Mouse (Mus musculus): Measurements from ENCODE around the gene Gm47969.
"Not testable (repeated sequence)": the region's sequence is repeated elsewhere in the genome, so short reads cannot be mapped to it uniquely, and the experiment has no call there.

Gene Gm47969

DNA sequence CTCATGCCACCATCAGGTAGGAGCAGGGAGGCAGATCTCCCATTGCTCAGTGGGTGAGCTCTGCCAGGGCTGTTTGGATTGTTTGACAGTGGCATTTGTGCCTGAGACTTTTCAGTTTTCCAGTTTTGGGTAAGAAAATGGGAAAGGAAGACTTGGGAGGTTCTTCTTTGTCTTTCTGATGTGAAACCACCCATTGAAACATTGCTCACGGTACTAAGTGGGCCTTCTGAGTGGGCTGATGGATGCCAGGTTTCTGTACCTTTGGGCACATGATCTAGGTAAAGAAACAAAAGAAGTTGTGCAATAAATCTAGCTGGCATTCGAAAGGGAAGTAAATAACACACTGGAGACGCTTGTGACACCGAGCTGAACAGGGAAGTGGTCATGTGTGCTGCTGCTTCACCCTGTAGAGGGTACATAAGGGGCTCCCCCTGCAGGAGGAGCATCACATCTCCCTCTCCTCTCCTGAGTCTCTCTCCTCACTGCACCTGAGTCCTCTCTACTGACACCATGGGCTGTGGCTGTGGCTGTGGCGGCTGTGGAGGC lies at the start of gene Gm47969:
Gm47969 (plus strand) TSS at position 51 of the 546 bp plus-strand sequence.
- no peak for DNase-seq (ENCODE audit: low spot score in 2 of 2)

DNA sequence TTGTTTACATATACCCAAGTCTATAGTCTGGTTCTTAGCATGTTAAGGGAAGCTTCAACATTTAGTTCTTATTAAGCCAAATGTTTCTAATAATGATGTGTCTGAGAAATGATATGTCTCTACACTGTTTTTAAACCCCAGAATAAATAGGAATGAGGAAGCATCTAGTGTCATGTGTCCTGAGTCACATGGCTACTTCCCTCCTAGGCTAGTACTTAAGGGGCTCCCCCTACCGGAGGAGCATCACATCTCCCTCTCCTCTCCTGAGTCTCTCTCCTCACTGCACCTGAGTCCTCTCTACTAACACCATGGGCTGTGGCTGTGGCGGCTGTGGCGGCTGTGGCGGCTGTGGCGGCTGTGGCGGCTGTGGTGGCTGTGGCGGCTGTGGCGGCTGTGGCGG lies 44.4 kb upstream of the Gm47969 start, which contains the start of gene Gm47959:
Gm47959 (plus strand) TSS at position 243 of the 400 bp plus-strand sequence.
- DNase-seq (ENCODE audit: low spot score in 2 of 2) = not testable (repeated sequence)

DNA sequence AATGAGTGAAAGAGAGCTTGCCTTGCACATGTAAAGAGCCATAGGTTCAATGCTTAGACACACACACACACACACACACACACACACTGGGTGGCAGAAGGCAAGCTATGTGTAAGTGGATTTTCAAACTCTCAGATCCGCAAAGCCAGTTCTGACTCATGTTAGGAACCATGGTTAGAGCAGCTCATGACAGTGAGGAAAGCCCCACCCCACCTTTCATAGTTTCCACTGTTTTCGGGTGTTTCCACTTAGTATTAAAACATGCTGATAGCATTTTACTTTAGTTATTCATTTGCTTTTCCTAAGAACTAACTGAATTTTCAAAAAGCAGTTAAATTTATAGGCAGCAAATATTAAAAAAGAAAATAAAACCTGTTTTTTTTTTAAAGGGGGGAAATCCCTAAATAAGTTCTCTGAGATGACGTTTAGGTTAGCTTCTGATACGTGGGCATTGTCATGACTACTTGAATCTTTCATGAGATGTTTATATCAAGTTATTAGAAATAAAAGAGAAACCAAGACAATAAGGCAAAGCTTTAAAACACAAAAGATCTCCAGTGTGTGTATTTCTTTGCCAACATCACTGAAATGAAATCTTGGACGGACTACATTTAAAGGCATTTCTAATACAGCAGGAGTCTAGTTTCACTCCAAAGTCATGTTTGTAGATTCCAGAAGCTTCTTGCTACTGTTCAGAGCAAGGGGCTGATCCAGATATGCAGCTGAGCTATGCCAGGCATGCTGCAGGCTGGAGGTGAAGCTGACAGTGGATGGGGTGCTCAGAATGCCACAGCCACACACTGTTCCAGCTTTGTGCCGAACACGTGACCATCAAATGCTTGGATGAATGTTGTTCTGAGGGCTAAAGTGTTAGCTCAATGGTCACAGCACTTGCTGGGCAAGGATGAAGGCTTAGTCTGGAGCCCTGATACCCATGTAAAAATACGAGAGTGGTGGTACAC lies 38.2 kb upstream of the Gm47969 start:
- no peak for DNase-seq (ENCODE audit: low spot score in 2 of 2)

DNA sequence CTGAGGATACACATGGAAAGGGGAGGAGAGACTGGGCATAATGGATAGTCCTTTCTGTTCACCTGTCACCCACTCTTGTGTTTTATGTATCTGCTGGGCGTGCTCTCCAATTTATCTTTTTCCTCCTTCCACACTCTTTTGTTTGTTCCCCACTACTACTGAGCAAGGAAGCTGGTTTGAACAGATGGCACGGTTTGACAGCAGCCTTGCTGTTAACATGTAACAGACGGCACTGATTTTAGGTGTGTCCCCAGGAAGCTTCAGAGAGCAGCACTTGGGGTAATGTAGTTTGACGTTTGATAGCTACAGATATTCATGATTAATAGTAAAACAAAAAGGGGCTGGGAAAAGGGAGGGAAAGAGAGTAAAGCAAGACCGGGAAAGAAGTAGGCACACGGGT lies 37.3 kb upstream of the Gm47969 start:
- DNase-seq (ENCODE audit: low spot score in 2 of 2) = no peak

DNA sequence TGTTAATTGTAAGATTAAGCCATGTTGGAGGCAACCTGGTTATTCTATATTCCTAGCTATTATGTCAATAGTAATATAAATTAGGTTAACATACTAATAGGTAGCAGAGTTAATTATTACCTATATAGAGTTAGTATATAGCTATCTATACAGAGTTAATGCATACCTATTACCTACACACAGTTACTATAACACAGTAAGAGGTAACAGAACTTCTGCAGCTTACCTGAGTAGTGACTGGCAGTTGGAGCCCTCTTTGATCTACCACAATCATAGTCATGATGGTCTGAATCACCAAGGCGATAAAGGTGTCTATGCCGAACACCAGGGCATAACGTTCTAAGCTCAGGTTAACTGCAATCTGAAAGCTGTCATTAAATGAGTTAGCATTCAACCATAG lies 30.3 kb upstream of the Gm47969 start:
- no peak for DNase-seq (ENCODE audit: low spot score in 2 of 2)

DNA sequence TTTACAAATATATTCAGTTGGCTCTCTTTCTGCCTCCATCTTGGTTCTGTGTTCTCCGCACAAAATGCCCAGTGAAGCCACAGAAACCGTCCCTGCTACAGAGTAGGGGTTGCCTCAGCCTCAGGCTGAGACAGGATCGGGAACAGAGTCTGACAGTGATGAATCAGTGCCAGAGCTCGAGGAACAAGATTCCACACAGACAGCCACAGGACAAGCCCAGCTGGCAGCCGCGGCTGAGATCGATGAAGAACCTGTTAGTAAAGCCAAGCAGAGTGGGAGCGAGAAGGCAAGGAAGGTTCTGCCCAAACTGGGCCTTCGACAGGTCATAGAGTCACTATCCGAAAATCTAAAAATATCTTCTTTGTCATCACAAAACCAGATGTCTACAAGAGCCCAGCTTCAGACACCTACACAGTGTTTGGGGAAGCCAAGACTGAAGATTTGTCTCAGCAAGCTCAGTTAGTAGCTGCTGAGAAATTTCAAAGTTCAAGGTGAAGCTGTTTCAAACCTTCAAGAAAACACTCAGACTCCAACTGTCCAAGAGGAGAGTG lies 29.3 kb upstream of the Gm47969 start:
- DNase-seq (ENCODE audit: low spot score in 2 of 2) = no peak

DNA sequence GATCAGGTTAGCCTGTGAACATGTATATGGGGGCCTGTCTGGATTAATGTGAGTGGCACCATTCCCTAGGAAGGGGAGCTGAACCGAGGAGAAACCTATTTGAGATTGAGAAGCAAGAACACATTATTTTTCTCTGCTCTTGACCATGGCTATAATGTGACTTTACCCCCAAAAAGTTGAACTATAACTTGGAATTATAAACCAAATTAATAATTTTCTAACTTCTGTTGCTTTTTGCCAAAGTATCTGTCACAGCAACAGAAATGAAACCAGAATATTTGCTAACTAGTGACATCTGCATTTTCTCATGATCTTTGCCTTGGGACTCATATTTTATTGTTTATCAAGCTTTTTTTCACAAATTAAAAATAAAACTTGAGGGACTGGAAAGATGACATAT lies 28.2 kb upstream of the Gm47969 start:
- no peak for DNase-seq (ENCODE audit: low spot score in 2 of 2)

DNA sequence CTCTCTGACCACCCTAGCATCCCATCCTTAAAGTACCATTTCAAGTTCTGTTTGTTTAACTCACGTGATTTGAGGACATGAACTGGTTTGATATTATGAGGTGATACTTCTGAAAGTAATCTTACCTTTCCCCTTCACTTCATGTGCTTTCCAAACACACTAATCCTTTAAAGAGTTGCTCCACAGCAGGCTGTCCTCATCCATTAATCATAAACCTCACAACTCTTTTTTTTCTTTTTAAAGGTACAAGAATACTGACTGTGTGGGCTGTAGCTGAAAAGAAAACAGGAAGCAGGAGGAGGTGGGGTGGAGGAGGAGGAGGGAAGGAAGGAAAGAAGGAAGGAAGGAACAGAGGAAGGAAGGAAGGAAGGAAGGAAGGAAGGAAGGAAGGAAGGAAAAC lies 12.8 kb upstream of the Gm47969 start:
- no peak for DNase-seq (ENCODE audit: low spot score in 2 of 2)

DNA sequence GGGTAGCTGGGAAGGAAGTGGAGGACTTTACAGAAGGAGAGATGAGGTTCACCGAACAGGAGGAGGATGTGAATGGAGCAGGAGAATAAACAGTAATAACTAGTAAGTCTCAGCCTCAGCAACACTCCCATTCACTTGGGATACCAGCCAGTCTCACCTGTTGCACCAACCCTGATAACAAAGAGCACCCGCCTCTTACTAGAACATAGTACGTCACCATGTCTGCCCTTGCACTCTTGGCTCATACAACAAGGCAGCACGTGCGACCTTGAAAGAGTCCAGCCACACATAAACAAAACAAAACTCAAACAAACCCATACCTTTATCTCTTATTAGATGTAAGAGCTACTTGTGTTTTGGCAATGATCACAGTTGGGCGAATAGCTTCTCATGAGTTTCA lies 12.2 kb upstream of the Gm47969 start:
- no peak for DNase-seq (ENCODE audit: low spot score in 2 of 2)

DNA sequence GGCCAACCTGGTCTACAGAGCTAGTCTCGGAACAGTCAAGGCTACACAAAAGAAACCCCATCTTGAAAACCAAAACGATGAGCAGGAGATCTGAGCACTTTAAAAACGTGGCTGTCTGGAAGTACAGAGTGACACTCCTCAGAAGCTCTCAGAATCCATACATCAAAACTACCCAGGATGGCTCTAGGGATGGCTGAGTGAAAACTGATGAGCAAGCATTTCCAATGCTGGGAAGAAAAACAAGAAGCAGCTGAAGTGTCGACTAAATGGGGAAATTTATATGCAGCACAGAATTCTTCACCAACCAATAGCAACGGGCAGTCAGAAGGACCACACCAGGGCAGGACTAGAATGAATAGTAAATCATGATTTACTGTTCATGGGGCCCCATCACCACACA lies 10.2 kb upstream of the Gm47969 start:
- DNase-seq (ENCODE audit: low spot score in 2 of 2) = no peak

DNA sequence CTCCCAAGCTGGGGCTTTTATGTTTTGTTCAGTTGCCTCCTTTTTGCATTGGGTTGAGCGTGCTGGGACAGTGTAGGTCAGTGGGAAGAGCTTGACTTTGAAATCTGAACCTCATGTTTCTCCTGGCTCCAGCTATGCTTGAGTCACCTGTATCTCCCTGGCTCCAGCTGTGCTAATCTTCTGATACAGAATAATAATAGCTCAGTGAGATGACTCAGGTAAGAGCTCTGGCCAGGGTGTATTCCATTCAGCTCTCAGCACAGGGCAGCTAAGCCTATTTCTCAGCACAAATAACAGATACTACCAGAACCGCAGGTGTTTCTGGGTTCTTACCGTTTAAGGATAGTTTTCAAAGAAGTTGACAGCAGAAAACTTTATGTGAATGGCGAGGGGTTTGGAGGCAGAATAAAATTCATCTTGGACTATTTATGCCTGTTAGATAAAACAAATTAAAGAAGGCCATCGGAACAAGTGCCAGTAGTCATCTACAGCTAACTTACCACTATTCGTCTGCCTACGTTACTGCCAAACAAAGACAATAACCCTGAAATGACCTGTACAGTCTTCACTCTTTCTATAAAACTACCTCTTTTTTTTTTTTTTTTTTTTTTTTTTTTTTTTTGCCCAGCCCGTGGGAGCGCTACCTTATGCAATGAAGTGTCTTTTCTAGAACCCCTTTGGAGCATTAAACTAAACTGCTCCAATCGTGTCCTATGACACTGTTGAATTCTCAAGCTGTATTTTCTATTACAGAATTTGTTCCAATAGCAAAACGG lies 7.7 kb upstream of the Gm47969 start:
- no peak for DNase-seq (ENCODE audit: low spot score in 2 of 2)

DNA sequence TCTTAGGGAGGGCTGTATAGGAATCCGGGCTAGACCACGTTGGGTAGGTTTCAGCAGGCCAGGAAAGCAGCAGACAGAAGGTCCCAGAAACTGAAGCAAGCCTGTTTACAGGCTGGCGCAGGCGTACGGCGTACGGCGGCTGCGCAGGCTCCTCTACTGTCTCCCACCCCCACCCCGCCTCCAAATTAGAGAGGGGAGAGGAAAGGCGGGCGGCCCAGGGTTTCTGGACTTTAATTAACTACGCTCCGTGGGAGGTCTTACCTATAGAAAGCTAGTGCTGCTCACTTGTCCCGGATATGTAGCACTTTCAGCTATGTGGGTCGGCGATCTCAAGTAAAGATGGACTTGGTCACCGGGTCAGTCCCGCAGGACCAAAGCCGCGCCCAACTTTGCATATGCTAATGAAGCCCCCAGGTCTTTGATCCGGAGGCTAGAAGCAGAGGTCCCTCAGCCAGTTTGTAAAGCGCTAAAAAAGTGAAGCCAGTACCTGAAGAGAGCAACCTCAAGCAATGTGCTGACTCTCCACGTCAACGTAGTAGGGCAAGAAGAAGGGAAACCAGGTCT lies 6.5 kb upstream of the Gm47969 start, which contains the start of gene Slc19a3:
Slc19a3 (minus strand) TSS at position 340 of the 564 bp plus-strand sequence.
- DNase-seq (ENCODE audit: low spot score in 2 of 2) = no peak

DNA sequence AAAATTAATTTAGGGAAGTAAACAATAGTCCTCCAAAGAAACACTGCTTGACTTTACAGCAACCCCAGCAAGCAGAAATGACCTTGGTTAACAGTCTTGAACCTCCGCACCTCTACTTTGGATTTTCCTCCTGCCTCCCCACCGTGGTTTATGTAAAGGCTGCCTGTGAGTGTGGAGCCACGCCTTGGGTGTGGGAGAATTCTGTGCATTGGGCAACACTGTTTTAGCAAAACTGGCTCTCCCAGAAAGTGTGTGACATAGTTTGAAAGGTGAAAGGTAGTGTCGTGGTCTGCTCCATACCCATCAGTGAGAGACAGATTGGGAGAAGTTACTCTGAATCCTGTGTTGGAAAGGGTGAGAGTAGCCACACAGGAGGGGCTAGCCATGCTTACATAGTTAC lies 5.7 kb upstream of the Gm47969 start:
- DNase-seq (ENCODE audit: low spot score in 2 of 2) = no peak

DNA sequence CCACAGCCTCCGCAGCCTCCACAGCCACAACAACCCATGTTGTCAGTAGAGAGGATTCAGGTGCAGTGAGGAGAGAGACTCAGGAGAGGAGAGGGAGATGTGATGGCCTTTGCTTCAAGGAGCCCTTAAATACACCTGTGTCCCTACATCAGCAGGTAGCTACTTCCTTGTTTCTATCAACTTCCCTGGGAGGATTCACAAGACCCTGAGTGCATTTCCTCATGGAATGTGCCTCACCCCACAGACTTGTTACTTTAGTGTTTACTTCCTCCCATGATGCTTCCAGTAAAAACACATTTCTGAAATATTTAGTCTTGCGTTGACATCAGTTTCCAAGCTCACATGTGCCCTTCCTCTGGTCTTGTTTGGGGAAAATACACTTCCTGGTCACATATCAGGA lies 2.4 kb upstream of the Gm47969 start, which contains the start of gene Krtap28-10:
Krtap28-10 (minus strand) TSS at position 101 of the 400 bp plus-strand sequence.
- DNase-seq (ENCODE audit: low spot score in 2 of 2) = no peak

DNA sequence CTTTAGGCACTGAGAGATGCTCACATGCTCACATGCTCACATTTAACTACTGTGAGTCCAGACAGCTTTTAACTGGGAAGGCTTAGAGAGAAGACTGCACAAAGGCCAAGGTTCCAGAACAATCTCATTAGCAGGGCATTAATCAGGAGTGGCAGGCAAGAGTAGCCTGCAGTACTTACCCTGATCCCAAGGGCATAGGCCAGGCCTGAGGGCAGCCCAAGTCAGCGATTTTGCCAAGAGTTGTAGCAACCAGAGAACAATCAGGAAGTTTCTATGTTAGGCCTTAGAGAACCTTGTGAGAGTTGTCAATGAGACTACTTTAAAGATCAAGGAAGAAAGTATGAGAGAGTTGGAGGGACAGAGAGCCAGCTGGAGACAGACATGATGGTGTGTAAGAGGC lies 13.7 kb downstream of the Gm47969 start:
- DNase-seq (ENCODE audit: low spot score in 2 of 2) = no peak

DNA sequence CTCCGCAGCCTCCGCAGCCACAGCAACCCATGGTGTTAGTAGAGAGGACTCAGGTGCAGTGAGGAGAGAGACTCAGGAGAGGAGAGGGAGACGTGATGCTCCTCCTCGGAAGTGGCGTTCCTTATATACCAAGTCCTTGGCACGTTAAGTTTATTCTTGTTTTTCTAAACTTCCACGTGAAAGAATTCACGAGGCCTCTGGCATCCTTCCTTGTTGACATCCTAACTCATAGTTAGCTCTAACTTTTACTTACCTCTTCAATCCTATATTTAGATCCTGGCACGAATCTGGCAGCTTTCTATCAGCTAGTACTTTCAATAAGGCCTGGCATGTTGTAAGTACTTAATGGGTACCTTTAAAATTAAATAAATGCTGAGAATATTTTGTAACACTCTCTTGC lies 14.5 kb downstream of the Gm47969 start, which contains the start of gene A030005K14Rik:
A030005K14Rik (minus strand) TSS at position 101 of the 400 bp plus-strand sequence.
- DNase-seq (ENCODE audit: low spot score in 2 of 2) = no peak

DNA sequence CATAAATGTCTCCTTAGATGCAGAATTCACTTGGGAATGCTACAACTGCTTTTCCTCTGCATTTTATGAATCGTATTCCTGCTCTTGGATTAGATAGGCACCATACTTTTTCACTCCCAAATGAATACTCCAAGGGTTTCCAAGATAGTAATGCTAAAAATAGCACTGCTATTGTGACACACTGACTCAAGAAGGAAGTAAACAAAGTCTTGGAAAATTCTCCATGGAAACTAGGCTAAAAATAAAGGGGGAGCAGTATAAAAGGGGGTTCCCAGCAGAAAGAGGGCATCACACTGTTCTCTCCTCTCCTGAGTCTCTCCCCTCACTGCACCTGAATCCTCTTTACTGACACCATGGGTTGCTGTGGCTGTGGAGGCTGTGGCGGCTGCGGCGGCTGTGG lies 15.9 kb downstream of the Gm47969 start, which contains the start of gene Krtap28-13:
Krtap28-13 (plus strand) TSS at position 288 of the 400 bp plus-strand sequence.
- DNase-seq (ENCODE audit: low spot score in 2 of 2) = no peak

DNA sequence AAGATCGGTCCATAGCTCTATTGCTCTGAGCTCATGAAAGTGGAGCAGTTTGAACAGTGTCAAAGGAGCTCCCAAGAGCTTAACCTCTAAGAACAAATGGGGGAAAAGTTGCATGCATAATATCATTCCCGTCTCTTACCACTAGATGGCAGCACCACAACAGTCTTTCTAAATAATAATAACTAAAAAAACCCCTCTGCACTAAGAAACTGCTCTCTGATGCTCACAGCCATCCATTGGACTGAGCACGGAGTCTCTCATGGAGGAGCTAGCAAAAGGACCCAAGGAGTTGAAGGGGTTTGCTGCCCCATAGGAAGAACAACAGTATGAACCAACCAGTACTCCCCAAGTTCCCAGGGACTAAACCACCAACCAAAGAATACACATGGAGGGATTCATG lies 20.1 kb downstream of the Gm47969 start:
- no peak for DNase-seq (ENCODE audit: low spot score in 2 of 2)

DNA sequence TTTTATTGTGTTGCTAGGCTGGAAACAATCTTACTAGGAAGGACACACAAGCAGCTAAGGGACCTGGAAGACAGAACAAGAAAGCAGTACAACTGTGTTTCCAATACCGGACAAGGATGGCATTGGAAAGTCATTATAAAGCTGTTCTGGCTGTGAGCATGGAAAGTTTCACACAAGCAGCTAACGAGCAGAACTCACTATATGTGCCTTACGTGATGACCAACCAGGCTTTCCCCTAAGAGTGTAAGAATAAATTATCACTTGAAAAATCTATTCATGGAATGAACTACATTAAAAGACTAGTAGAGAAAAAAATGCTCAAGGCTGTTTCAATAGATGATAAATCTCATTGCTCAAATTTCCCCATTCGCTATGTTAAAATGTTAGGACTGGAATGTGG lies 21.8 kb downstream of the Gm47969 start:
- no peak for DNase-seq (ENCODE audit: low spot score in 2 of 2)

DNA sequence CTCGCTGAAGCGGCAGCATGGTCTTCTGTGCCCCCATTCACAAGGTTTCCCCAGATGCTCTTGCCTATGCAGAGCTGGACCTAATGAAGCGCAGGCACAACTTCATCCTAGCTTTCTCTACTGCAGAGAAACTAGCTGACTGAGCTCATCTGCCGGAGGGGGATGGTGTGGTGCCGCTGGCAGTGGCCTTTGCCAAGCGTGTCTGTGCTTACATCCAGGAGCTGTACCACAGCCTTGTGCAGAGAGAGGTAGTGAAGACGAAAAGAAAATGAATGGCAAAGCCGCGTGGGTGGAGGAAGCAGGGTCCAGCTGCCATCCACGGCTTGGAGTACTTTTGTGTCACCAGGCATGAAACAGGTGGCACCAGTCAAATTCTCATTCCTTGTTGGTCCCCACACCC lies 22.5 kb downstream of the Gm47969 start:
- no peak for DNase-seq (ENCODE audit: low spot score in 2 of 2)

DNA sequence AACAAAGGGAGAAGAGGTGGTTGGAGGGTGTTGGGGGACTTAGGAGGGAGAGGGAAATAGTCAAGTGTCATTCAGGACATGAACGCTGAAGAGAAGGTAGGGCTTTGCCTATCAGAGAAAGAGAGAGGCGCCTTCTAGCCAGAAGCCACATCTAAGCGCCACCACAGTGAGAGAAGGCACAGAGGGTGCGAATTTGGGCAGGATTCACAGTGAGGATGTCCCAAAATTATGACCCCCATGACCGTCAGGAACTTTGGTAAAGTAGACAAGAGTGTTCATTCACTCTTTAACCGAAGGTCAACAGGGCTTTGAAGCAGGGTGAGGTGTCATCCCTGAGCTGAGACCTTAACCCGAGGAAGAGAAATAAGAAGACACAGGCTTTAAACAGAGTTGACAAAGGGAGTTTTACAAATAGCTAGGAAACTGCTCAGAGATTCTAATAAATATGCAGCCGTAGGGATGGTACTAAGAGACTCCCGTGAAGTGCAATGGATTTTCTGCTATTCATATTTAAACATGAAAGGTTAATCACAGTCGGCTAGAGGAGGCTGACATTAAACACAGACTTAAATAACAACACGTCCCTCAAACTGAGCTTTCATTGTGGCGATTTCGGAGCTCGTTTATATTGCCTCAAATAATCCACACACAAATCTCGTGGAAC lies 30.9 kb downstream of the Gm47969 start:
- DNase-seq (ENCODE audit: low spot score in 2 of 2) = no peak
